Mouse (Mus musculus) adrenal gland, adult 2 months (tissue): Measurements from ENCODE around the gene Dag1. TPM values are rescaled to one million over a fixed set of nuclear protein-coding genes. Genes with fewer than 3 reads are reported as not detected.
A peak's percentile ranks its signal among the peaks of the same experiment; 100 is the strongest.
"Not testable (repeated sequence)": the region's sequence is repeated elsewhere in the genome, so short reads cannot be mapped to it uniquely, and the experiment has no call there.

ENCODE experiments used
- DNase-seq: peaks from one replicate; pipeline ENCODE4 v3.0.0; 2021
- long read RNA-seq: library from polyadenylated mRNA; stranded (forward); transcript quantifications from one replicate; pipeline ENCODE4 v2.0.0, GENCODE M21; 2021
- polyA plus RNA-seq: library from polyadenylated mRNA; depleted of rRNA; stranded (reverse); fragments of >200 nt; gene quantifications from 2 replicates; pipeline ENCODE4 v1.2.3, GENCODE M21; 2012; rRNA removed
- total RNA-seq, 2 experiments: library from RNA; stranded (reverse); gene quantifications; 2 replicates each; pipeline ENCODE4 v1.2.3; 2021

The Dag1 gene
- 100 to 1,000 TPM; 143 to 148 TPM for total RNA-seq
- polyA plus RNA-seq, result 59.3 and 86.5 TPM in 2 replicates
- long read RNA-seq, full-length matches to known transcripts, result 12 of 30 reads
- long read RNA-seq, partial matches to known transcripts, result 0 of 30 reads
- long read RNA-seq, other reads (novel, unspliced or antisense), result 18 of 30 reads

- DNase-seq, result peak; percentile 100
Observed at GRCm38 (mm10) chr9:108263690-108264190, at the start of gene Dag1. Gene Dag1, minus strand, starts transcription at chr9:108263958.

GRCm38 (mm10) chr9:108308141-108308540 lies 44.4 kb upstream of the Dag1 start:
- no peak for DNase-seq

- DNase-seq, result no peak
Observed at GRCm38 (mm10) chr9:108307021-108307807, 43.5 kb upstream of the Dag1 start.

- peak; percentile 92 for DNase-seq
Observed at GRCm38 (mm10) chr9:108306571-108306980, 42.8 kb upstream of the Dag1 start.

- DNase-seq, result peak; percentile 99
Observed at GRCm38 (mm10) chr9:108305629-108306520, 42.1 kb upstream of the Dag1 start, which contains the start of the genes Rhoa and Tcta. Gene Rhoa, plus strand, starts transcription at chr9:108306129. Gene Tcta, minus strand, starts transcription at chr9:108306160.

- DNase-seq, result peak; percentile 22
Observed at GRCm38 (mm10) chr9:108305170-108305569, 41.4 kb upstream of the Dag1 start.

GRCm38 (mm10) chr9:108304716-108305115 lies 41.0 kb upstream of the Dag1 start:
- DNase-seq, result no peak

- no peak for DNase-seq
Observed at GRCm38 (mm10) chr9:108301853-108302252, 38.1 kb upstream of the Dag1 start.

DNA sequence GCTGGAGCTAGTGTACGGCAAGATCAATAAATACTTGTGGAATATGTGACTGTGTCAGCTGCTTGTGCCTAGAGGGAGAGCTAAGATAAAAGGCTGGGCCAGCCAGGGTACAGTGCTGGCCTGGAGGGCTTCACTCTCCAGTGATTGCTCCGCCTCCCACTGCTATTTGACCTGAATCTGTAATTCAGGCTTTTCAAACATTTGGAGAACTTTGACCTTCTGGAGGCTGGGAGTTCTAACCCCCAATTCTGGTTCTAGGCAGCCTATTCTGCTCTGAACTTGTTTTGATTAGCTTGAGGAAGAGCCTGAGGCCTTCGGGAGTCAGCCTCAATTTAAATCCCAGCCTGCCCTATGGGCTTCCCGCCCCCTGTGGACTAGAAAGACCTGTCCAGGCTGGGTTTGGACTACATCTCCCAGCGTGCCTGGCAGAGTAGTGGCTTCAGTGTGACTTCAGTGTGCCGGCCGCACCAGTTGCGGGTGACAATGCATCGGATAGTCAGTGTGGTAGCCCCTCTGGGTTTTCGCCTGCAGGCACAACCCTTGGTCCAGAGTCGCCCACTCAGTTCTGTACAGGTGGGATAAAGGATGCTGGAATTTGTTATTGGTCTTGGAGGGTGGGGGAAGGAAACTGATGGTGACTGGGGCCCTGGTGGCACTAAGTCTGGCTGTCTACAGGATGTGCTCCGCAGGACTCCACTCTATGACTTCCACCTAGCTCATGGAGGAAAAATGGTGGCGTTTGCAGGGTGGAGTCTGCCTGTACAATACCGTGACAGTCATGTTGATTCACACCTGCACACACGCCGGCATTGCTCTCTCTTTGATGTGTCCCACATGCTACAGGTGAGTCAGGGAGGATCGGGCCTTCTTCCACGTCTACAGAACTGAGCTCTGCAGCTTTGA lies 32.9 kb upstream of the Dag1 start, which contains the start of gene Amt:
Gene Amt (plus strand): TSS at position 401 of the 903 bp plus-strand sequence.
- DNase-seq, result peak; percentile 13

DNA sequence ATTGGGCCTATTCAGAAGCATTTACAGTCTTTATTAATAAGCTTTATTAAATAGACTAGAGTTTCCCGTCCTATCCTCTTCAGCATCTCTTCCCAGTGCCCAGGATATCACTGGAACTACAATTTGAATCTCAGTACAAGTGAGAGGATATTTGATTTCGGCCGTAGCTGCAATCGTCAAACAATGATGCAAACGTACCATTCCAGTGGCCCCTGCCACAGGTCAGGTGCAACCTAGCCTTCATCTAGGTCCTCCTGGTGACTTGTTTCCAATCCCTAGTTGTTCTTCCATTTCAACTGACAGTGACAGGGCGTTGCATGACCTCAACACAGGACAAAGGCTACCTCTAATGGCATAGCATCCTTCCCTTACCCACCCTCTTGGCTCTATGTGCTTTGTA lies 27.0 kb upstream of the Dag1 start:
- no peak for DNase-seq

DNA sequence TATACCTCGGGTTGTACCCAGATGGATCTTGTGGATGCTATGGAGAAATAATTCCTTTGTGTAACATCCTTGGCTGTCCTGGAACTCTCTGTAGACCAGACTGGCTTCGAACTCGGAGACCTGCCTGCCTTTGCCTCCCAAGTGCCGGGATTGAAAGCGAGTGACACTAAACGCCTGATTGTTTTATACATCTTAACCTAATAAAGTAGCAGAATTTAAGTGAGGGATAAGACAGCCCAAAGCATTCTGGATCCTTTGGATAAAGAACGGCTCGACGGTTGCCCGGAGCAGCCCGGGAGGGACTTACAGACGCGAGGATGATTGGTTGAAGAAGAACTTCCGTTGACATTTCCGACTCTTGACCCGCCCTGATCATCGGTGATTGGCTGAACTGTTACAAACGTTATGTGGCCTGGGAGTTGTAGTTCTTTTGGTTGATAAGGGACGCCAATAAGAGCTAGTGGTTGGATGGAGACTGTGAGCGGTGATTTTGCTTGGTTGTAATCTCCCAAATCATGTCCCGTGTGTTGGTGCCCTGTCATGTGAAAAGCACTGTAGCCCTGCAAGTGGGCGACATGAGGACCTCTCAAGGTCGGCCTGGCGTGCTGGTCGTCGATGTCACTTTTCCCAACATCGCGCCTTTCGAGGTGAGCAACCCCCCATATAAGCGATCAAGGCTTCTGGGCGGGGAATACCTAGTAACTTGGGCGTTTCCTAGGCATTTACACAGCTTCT lies 26.4 kb upstream of the Dag1 start, which contains the start of gene Nicn1:
Gene Nicn1 (plus strand): TSS at position 414 of the 735 bp plus-strand sequence.
- peak; percentile 93 for DNase-seq

DNA sequence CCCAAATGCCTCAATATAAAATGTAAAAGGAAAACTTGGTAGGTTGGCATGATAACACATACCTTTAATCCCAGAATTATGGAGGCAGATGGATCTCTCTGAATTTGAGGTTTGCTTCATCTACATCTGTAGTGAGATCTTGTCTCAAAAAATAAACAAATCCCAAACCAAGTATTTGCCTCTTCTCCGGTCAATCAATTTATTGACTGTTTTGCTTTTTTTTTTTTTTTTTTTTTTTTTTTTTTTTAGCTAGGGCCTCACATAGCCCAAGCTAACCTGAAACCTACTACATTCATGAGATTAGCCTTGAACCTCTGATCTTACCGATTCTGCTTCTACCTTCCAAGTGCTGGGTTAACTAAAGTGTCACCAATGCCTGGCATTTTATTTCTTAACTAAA lies 25.6 kb upstream of the Dag1 start:
- no peak for DNase-seq

DNA sequence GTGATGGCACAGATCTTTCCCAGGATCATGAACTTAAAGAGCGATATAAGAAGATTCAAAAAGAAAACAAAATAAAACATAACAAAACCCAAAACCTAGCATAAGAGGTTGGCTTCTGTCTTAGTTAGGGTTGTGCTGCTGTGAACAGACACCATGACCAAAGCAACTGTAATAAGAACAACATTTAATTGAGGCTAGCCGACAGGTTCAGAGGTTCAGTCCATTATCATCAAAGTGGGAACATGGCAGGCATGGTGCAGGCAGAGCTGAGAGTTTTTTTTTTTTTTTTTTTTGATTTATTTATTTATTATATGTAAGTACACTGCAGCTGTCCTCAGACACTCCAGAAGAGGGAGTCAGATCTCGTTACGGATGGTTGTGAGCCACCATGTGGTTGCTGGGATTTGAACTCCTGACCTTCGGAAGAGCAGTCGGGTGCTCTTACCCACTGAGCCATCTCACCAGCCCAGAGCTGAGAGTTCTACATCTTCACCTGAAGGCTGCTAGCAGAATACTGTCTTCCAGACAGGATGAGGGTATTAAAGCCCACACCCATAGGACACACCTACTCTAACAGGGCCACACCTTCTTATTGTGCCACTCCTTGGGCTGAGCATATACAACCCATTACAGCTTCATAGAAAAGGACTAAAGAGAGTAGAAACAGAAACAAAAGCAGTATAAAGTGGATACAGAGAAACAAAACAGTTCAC lies 23.9 kb upstream of the Dag1 start:
- not testable (repeated sequence) for DNase-seq

DNA sequence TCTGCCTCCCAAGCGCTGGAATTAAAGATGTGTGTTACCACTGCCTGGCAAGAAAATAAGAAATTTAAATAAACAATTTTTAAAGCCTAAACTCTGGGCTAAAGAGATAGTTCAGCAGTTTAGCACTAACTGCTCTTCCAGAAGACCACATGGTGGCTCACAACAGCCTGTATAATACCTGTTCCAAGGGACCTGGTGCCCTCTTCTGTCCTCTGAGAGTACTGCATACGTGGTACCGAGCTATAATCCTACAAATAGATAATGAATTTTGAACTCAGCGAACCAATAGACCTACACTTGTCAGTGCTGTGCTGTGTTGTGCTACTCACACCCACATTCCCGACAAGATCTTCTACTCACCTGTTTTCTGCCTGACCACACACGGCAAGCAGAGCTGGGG lies 20.7 kb upstream of the Dag1 start:
- DNase-seq, result peak; percentile 72

DNA sequence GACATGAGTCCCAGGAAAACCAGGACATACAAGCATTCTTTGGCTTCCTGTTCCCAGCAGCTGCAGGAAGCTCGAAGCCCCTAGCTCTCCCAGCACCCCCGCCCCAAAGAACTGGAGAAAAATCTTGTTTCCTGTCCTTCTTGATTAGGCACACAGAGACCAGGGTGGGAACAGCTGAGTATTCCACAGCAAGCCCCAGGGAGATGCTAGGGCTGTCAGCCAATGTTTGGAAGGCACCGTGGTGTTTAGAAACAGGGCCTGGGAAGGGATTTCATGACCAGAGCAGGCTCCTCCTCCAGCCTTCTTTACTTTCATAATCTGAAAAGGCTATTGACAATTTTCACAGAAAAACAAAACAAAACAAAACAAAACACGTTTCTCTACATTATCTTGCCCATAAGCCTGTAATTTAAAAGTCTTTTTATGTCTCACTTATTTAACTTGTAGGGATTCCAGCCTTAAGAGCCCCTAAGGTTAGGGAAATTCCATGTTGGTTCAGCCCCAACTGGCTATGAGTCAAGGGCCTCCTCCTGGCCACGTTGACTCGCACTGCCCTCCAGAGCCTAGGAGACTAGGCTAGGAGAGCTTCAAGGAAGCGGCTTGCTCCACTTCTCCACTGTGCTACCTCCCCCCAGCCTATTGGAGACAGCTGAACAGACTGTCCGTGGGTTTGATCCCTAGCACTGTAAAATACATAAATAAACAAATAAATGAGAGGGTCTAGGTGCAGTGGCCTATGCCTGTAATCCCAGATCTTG lies 16.5 kb upstream of the Dag1 start:
- DNase-seq, result peak; percentile 77

GRCm38 (mm10) chr9:108278697-108279450 lies 15.1 kb upstream of the Dag1 start:
- DNase-seq, result peak; percentile 47

DNA sequence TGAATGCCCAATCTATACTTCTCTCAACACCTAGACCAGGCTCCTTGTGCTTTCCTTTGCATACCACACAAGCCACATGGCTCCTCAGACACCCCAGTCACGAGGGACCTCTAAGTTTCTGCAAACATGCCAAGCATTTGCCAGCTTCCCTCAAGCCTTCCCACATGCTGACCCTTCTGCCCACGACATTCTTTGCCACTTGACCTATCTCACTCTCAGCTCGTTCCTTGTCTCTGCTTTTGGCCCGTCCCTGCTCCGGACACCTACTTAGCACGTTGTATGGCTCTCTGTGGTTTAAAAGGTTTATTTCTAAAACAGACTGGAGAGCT lies 11.5 kb upstream of the Dag1 start:
- no peak for DNase-seq
